Mouse (Mus musculus) testis, adult 2 months (tissue): ENCODE measurements around the gene Kidins220. TPM values are rescaled to one million over a fixed set of nuclear protein-coding genes. Genes with fewer than 3 reads are reported as not detected.

Experiments used
- H3K27ac ChIP-seq: fragments of 200-500 bp; 2 replicates; pipeline ENCODE4 v1.5.1; 2012; ENCODE audit warnings: low read depth, low read length; ENCODE audit not compliant: control insufficient read depth, insufficient read depth
- H3K27me3 ChIP-seq: fragments of 200-500 bp; 2 replicates; pipeline ENCODE4 v1.6.1; 2012; ENCODE audit warnings: mild to moderate bottlenecking, low read length, moderate library complexity; ENCODE audit not compliant: control insufficient read depth, insufficient read depth
- H3K36me3 ChIP-seq: fragments of 200-500 bp; 2 replicates; pipeline ENCODE4 v1.6.1; 2012; ENCODE audit warnings: mild to moderate bottlenecking, low read length; ENCODE audit not compliant: control insufficient read depth, insufficient read depth
- H3K4me1 ChIP-seq: fragments of 200-500 bp; 2 replicates; pipeline ENCODE4 v1.6.1; 2012; ENCODE audit warnings: low read length; ENCODE audit not compliant: control insufficient read depth, insufficient read depth
- H3K4me3 ChIP-seq: fragments of 200-500 bp; 2 replicates; pipeline ENCODE4 v1.5.1; 2012; ENCODE audit warnings: low read depth, mild to moderate bottlenecking, low read length, moderate library complexity, mixed read lengths; ENCODE audit not compliant: control insufficient read depth
- CTCF ChIP-seq: fragments of 200-500 bp; IDR thresholded peaks from 2 replicates; pipeline ENCODE4 v1.5.1; 2012; ENCODE audit warnings: low read depth, mild to moderate bottlenecking, inconsistent platforms, low read length, moderate library complexity; ENCODE audit not compliant: control insufficient read depth, insufficient read depth, insufficient replicate concordance
- POLR2A ChIP-seq: fragments of 200-500 bp; IDR thresholded peaks from 2 replicates; pipeline ENCODE4 v1.6.1; 2012; ENCODE audit warnings: low read depth, mild to moderate bottlenecking, inconsistent platforms, low read length, moderate library complexity; ENCODE audit not compliant: control insufficient read depth
- polyA plus RNA-seq: library from polyadenylated mRNA; depleted of rRNA; stranded (reverse); fragments of >200 nt; gene quantifications from 2 replicates; pipeline ENCODE4 v1.2.3, GENCODE M21; 2012

The Kidins220 gene
- polyA plus RNA-seq, 1 experiment: 14.2 TPM

GRCm38 (mm10) chr12:24975115-24975733 lies 499 bp downstream of the Kidins220 start:
- H3K4me1 ChIP-seq: peaks cover 18% of the 10 kb centered on the region
- H3K36me3 ChIP-seq: no peaks in the 10 kb centered on the region
- H3K4me3 ChIP-seq: peak overlapping the region; percentile 98
- TF ChIP-seq CTCF: peak; percentile 9; the same call in 1 of the 2 replicates
- TF ChIP-seq POLR2A: no peak
- H3K27me3 ChIP-seq: no peaks in the 10 kb centered on the region
- peak overlapping the region; percentile 90 for H3K27ac ChIP-seq

- no peaks in the 10 kb centered on the region for H3K4me1 ChIP-seq
- H3K36me3 ChIP-seq: no peaks in the 10 kb centered on the region; the same call in 1 of the 2 replicates
- no peak overlapping the region for H3K27ac ChIP-seq
- H3K27me3 ChIP-seq: no peaks in the 10 kb centered on the region
- no peak overlapping the region for H3K4me3 ChIP-seq
- no peak for TF ChIP-seq CTCF
- no peak for TF ChIP-seq POLR2A
Observed at GRCm38 (mm10) chr12:24985226-24985625, 10.5 kb downstream of the Kidins220 start.

- Histone ChIP-seq H3K4me3 (no peak overlapping the region), H3K36me3 (peaks cover 5% of the 10 kb centered on the region), H3K27me3 (no peaks in the 10 kb centered on the region), H3K27ac (no peak overlapping the region), H3K4me1 (no peaks in the 10 kb centered on the region)
- no peak for TF ChIP-seq POLR2A
Observed at GRCm38 (mm10) chr12:24995350-24995749, 20.6 kb downstream of the Kidins220 start.

- TF ChIP-seq POLR2A (no peak), CTCF (no peak)
- Histone ChIP-seq H3K27me3 (no peaks in the 10 kb centered on the region), H3K4me1 (no peaks in the 10 kb centered on the region), H3K27ac (no peak overlapping the region), H3K36me3 (peaks cover 8% of the 10 kb centered on the region), H3K4me3 (no peak overlapping the region)
Observed at GRCm38 (mm10) chr12:25005350-25005749, 30.6 kb downstream of the Kidins220 start.

- H3K4me3 ChIP-seq: no peak overlapping the region
- TF ChIP-seq POLR2A: no peak
- TF ChIP-seq CTCF: no peak
- peaks cover 9% of the 10 kb centered on the region for H3K36me3 ChIP-seq
Observed at GRCm38 (mm10) chr12:25009957-25010356, 35.2 kb downstream of the Kidins220 start.

GRCm38 (mm10) chr12:25010416-25010815 lies 35.7 kb downstream of the Kidins220 start:
- H3K27ac ChIP-seq: no peak overlapping the region
- no peaks in the 10 kb centered on the region for H3K27me3 ChIP-seq
- H3K36me3 ChIP-seq: peaks cover 9% of the 10 kb centered on the region
- H3K4me3 ChIP-seq: no peak overlapping the region
- H3K4me1 ChIP-seq: no peaks in the 10 kb centered on the region
- TF ChIP-seq POLR2A (no peak), CTCF (no peak)

More at GRCm38 (mm10) chr12:25009957-25010356, 35.2 kb downstream of the Kidins220 start:
- no peaks in the 10 kb centered on the region for H3K27me3 ChIP-seq
- H3K27ac ChIP-seq: no peak overlapping the region
- no peaks in the 10 kb centered on the region for H3K4me1 ChIP-seq

- no peak for TF ChIP-seq CTCF
- no peak for TF ChIP-seq POLR2A
- H3K27me3 ChIP-seq: no peaks in the 10 kb centered on the region
- H3K36me3 ChIP-seq: peaks cover 10% of the 10 kb centered on the region
- H3K4me1 ChIP-seq: no peaks in the 10 kb centered on the region
- H3K27ac ChIP-seq: no peak overlapping the region
- H3K4me3 ChIP-seq: no peak overlapping the region
Observed at GRCm38 (mm10) chr12:25011733-25012367, 37.1 kb downstream of the Kidins220 start.
